13 mouse cellular contexts compared by ENCODE assay signal in the genomic region with DNA sequence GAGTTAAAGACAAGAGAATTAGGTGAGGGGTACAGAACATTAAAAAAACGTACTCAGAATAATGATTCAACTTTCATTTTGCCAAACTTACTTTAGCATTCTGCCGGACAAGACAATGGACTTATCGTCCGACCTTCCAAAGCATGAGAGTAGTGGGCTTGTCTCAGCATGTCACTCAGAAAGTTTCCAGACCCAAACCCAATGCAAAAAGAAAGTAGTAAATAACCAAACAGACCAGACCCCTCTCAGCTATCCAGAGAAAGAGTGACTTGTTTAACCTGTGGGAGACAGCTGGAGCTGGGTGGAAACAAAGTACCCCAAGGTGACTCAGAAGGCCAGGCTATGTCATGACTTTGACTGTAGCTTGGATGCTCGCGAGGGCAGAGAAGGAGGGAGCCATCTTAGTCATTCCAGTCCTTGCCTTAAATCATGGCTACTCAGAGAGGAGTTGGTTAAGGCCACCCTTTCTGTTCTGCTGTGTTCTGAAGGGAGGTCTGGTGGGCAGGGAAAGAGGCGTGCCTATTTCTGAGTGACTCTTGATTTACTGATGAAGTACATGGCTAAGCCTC. TPM values are rescaled to one million over a fixed set of nuclear protein-coding genes. Genes with fewer than 3 reads are reported as not detected.
DNase-seq lines count a peak whose midpoint lies in the region; ATAC-seq and TF ChIP-seq lines count a peak whose summit lies in the region.
"Had no signal": no experiment of that assay in that cellular context is flagged by ENCODE, and none has a peak within 500 bp of the region (broad histone marks: within the 10 kb centered on the region; RNA-seq: fewer than 3 reads in every experiment).

No protein-coding gene starts in this region.

- no peak for ATAC-seq in lung, postnatal 0 days
- 0 out of 2 replicates have a peak, but pooled peaks have one; percentile 17 for ATAC-seq in erythroblast, adult 5-6 weeks (replicated peaks; ENCODE audit: low FRiP score, poor library complexity, severe bottlenecking)
- no peak for ATAC-seq in forebrain, embryonic 15.5 days (replicated peaks)
- ATAC-seq: intestine, postnatal 0 days had no signal

- H3K4me3 ChIP-seq in lung, postnatal 0 days (ENCODE audit: low read depth, low read length) = no peak overlapping the region
- H3K4me3 ChIP-seq in forebrain, embryonic 15.5 days = no peak overlapping the region

- TF ChIP-seq EP300 in lung, postnatal 0 days (IDR thresholded peaks at IDR 0.05) = no peak

- WGBS in lung, postnatal 0 days = 84% methylated on average over 7 of the region's 7 CpGs
- 90% methylated on average over 7 of the region's 7 CpGs for WGBS in forebrain, embryonic 15.5 days

- no peaks in the 10 kb centered on the region for H3K27me3 ChIP-seq in lung, postnatal 0 days (replicated peaks; ENCODE audit: insufficient read depth, low read length)
- no peaks in the 10 kb centered on the region for H3K27me3 ChIP-seq in forebrain, embryonic 15.5 days

- TF ChIP-seq CTCF in lung, postnatal 0 days (IDR thresholded peaks at IDR 0.05) = no peak

- no peak overlapping the region for H3K9ac ChIP-seq in lung, postnatal 0 days (replicated peaks; ENCODE audit: low read depth)
- H3K9ac ChIP-seq in forebrain, embryonic 15.5 days (replicated peaks) = no peak overlapping the region

- peak; percentile 25 for DNase-seq in adrenal gland, adult 8-10 months
- DNase-seq in adrenal gland, postnatal 4 days (ENCODE audit: low spot score in 2 of 2) = no peak
- no peak for DNase-seq in lung, postnatal 0 days (ENCODE audit: low spot score)
- DNase-seq in lung, postnatal 14 days = no peak
- peak; percentile 3 for DNase-seq in naive thymus-derived CD4-positive, alpha-beta T cell, adult 2 months (ENCODE audit: low read depth)
- no peak for DNase-seq in heart, postnatal 14 days
- DNase-seq: cerebellum, adult 11-12 months; lung, adult 2 months; thymus, postnatal 14 days had no signal

- H3K4me2 ChIP-seq in lung, postnatal 0 days (replicated peaks; ENCODE audit: low read depth, low read length) = peak overlapping the region; percentile 91; the same call in 1 of the 2 replicates
- no peak overlapping the region for H3K4me2 ChIP-seq in forebrain, embryonic 15.5 days (replicated peaks)

- no peaks in the 10 kb centered on the region for H3K36me3 ChIP-seq in lung, postnatal 0 days (ENCODE audit: insufficient read depth, low read length)
- H3K36me3 ChIP-seq in forebrain, embryonic 15.5 days = peaks cover 16% of the 10 kb centered on the region

- no peaks in the 10 kb centered on the region for H3K9me3 ChIP-seq in lung, postnatal 0 days (ENCODE audit: low read length)
- H3K9me3 ChIP-seq in forebrain, embryonic 15.5 days = no peaks in the 10 kb centered on the region
- H3K9me3 ChIP-seq: heart, embryonic 10.5 days had no signal

- intact Hi-C loops in heart, postnatal 14 days (cut with DNase I) = no loop called here

- H3K27ac ChIP-seq in lung, postnatal 0 days (ENCODE audit: low read length) = no peak overlapping the region
- no peak overlapping the region for H3K27ac ChIP-seq in forebrain, embryonic 15.5 days (replicated peaks)

- H3K4me1 ChIP-seq in lung, postnatal 0 days (ENCODE audit: insufficient read depth, low read depth, low read length) = no peaks in the 10 kb centered on the region
- H3K4me1 ChIP-seq in forebrain, embryonic 15.5 days = peaks cover 25% of the 10 kb centered on the region

RNA-seq across cellular contexts. Expression of gene Agpat4, which starts 2.8 kb away (rescaled TPM):
- 100 to 1,000 TPM in 2 of 4 experiments, 10 to 100 TPM in 2; 40.1 to 106 (median 76.9) TPM for total RNA-seq in adrenal gland, adult 8-10 months (2022)
- 10 to 100 TPM; 26.0 to 26.4 TPM for total RNA-seq in adrenal gland, postnatal 4 days (2021)
- polyA plus RNA-seq in lung, postnatal 0 days (2015; fragmentation: Nextera tagmentation; extraction: Ambion mirVana) = 58.2 and 66.2 TPM in 2 replicates
- 73.6 and 79.0 TPM in 2 replicates for total RNA-seq in erythroblast, adult 5-6 weeks (2015; ENCODE audit: low replicate concordance)
- 99.3 and 133 TPM in 2 replicates for total RNA-seq in erythroblast, adult 5-6 weeks (2017; ENCODE audit: low replicate concordance)
- total RNA-seq in heart, postnatal 14 days (2021) = 1 to 10 TPM; 7.5 TPM
- 53.6 and 54.7 TPM in 2 replicates for polyA plus RNA-seq in forebrain, embryonic 15.5 days (2015; fragmentation: Nextera tagmentation; extraction: Ambion mirVana)

Comparison
In these comparisons a context has a peak if more than half of its experiments do, and no peak if none do; other contexts are left out.
1. DNase-seq: peak in adrenal gland, adult 8-10 months (single experiment) and naive thymus-derived CD4-positive, alpha-beta T cell, adult 2 months (single experiment); none in adrenal gland, postnatal 4 days (0 of 2), lung, postnatal 0 days (single experiment), lung, postnatal 14 days (single experiment) and heart, postnatal 14 days (0 of 2).